Mouse (Mus musculus) G1E (cell line): Measurements from ENCODE around the gene Slc32a1. TPM values are rescaled to one million over a fixed set of nuclear protein-coding genes. Genes with fewer than 3 reads are reported as not detected.
A peak's percentile ranks its signal among the peaks of the same experiment; 100 is the strongest.

ENCODE experiments used
- ATAC-seq: 2 replicates; pipeline ENCODE4 v1.8.0; 2016; ENCODE audit warnings: mild to moderate bottlenecking; ENCODE audit not compliant: insufficient number of reproducible peaks, poor library complexity, low FRiP score, severe bottlenecking; ENCODE audit errors: extremely low read depth
- DNase-seq: peaks from one replicate; pipeline ENCODE4 v3.0.0; 2012; ENCODE audit warnings: low spot score
- H3K27me3 ChIP-seq: 2 replicates; pipeline ENCODE4 v1.6.1; 2012; ENCODE audit warnings: mild to moderate bottlenecking, low read length, inconsistent platforms; ENCODE audit not compliant: insufficient read depth
- H3K36me3 ChIP-seq: replicated peaks from 2 replicates; pipeline ENCODE3; 2012; ENCODE audit warnings: mild to moderate bottlenecking, inconsistent platforms
- H3K4me1 ChIP-seq: 2 replicates; pipeline ENCODE4 v1.6.1; 2012; ENCODE audit warnings: low read depth, low read length, inconsistent platforms, mixed read lengths; ENCODE audit not compliant: insufficient read depth
- H3K4me3 ChIP-seq: 2 replicates; pipeline ENCODE4 v1.5.1; 2012; ENCODE audit warnings: low read depth, mild to moderate bottlenecking, inconsistent platforms, low read length, moderate library complexity, mixed read lengths
- H3K9me3 ChIP-seq: replicated peaks from 2 replicates; pipeline ENCODE4 v1.6.1; 2012; ENCODE audit warnings: inconsistent platforms
- CTCF ChIP-seq: IDR thresholded peaks from 2 replicates; pipeline ENCODE4 v1.5.1; 2012; ENCODE audit warnings: low read depth, low read length, inconsistent platforms, mixed read lengths
- GATA1 ChIP-seq: IDR thresholded peaks from 2 replicates; pipeline ENCODE4 v1.6.1; 2012; ENCODE audit warnings: borderline replicate concordance, low read length, inconsistent platforms, mixed read lengths
- GATA2 ChIP-seq: IDR thresholded peaks from 2 replicates; pipeline ENCODE4 v1.6.1; 2012; ENCODE audit warnings: low read depth, low read length, inconsistent platforms, borderline replicate concordance
- POLR2AphosphoS5 ChIP-seq: IDR thresholded peaks from 2 replicates; pipeline ENCODE4 v1.6.1; 2012; ENCODE audit warnings: low read depth, low read length, inconsistent platforms; ENCODE audit not compliant: insufficient replicate concordance
- TAL1 ChIP-seq: conservative IDR thresholded peaks from 2 replicates; pipeline ENCODE4 v1.6.1; 2012; ENCODE audit warnings: low read depth, low read length, inconsistent platforms, mixed read lengths
- polyA plus RNA-seq: library from polyadenylated mRNA; stranded (reverse); fragments of >175 nt; gene quantifications from 2 replicates; pipeline ENCODE4 v1.2.3, GENCODE M21; 2012
- total RNA-seq, 2 experiments: library from RNA; stranded (forward) in 1 of 2; stranded (reverse) in 1 of 2; fragments of 200-1000 nt in 1 of 2; fragments of >200 nt in 1 of 2; fragmentation: Nextera tagmentation in 1 of 2; gene quantifications; 2 replicates each; pipeline ENCODE4 v1.2.3; 2014 to 2017

The Slc32a1 gene
- total and polyA plus RNA-seq, 3 experiments = not detected

DNA sequence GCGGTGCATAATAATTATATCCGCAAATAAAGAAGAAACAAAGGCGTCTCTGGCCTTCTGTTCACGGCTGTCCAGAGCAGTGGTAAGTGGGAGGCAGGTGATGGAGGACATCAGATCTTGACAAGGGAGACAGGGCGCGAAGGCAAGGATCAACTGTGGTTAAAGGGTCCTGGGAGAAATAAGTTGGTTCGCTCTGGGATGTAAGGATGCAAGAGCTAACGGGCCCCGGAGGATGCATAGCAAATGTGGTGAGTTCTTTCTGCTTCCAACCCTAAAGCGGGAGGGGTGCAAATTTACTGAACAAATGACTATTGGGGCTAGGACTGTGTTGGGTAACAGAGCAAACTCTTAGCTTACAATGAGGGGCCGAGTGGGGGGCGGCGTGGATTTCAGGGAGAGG is 5.1 kb downstream of the Slc32a1 start:
- peaks cover 4% of the 10 kb centered on the region for H3K4me1 ChIP-seq
- TF ChIP-seq POLR2AphosphoS5 (no peak), CTCF (no peak), GATA2 (no peak), GATA1 (no peak), TAL1 (no peak)
- ATAC-seq (no peak), DNase-seq (no peak)
- H3K9me3 ChIP-seq = peaks cover 41% of the 10 kb centered on the region
- H3K27me3 ChIP-seq = peaks cover 62% of the 10 kb centered on the region
- no peaks in the 10 kb centered on the region for H3K36me3 ChIP-seq
- no peak overlapping the region for H3K4me3 ChIP-seq

DNA sequence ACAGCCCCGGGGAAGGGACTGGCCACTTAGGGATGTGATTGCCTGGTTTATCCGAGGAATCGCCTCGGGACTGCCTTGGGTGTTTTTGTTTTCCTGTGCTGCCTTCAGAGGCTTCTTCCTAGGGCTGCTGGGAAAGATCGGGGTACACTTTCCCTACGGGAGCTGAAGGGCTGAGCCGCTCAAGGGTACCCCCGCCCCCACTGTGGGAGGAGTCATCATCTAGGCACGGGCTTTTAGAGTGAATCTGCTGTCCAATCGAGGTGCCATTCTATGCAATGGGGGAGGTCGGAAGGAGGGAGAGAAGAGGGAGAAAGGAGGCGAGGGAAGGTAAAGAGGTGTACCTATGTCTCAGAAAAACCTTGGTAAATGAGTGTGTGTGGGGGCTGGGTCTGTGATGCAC is 5.7 kb downstream of the Slc32a1 start:
- no peak for ATAC-seq
- H3K27me3 ChIP-seq = peaks cover 62% of the 10 kb centered on the region

DNA sequence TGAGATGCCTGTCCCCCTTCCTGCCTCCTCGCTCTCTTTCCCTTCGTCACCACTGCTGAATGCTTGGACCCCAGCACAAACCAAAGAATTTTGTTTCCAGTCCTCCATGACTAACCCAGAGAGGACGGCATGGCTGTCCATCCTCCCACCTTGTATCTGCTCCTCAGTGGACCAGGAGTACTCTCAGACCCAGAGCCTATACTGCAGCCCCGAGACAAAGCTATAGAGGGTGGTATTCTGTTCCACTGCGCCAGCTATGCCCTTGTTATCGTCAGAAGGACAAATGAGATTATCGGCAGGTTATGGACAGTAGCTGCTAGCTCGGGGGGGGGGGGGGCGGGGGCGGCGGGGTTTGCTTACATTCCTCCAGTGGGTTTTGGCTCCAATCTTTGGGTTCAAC is 6.2 kb downstream of the Slc32a1 start:
- no peak for TF ChIP-seq CTCF
- no peak for TF ChIP-seq GATA2
- no peak for TF ChIP-seq POLR2AphosphoS5
- no peak for TF ChIP-seq TAL1
- TF ChIP-seq GATA1 = no peak
- Histone ChIP-seq H3K27me3 (peaks cover 62% of the 10 kb centered on the region), H3K9me3 (peaks cover 31% of the 10 kb centered on the region)

More for the DNA sequence above, 5.7 kb downstream of the Slc32a1 start:
- TF ChIP-seq GATA2 = no peak
- no peak for TF ChIP-seq CTCF
- TF ChIP-seq POLR2AphosphoS5 = no peak
- no peak for TF ChIP-seq GATA1
- TF ChIP-seq TAL1 = no peak
- Histone ChIP-seq H3K9me3 (peaks cover 35% of the 10 kb centered on the region), H3K4me1 (peaks cover 2% of the 10 kb centered on the region), H3K4me3 (no peak overlapping the region), H3K36me3 (no peaks in the 10 kb centered on the region)
- no peak for DNase-seq

DNA sequence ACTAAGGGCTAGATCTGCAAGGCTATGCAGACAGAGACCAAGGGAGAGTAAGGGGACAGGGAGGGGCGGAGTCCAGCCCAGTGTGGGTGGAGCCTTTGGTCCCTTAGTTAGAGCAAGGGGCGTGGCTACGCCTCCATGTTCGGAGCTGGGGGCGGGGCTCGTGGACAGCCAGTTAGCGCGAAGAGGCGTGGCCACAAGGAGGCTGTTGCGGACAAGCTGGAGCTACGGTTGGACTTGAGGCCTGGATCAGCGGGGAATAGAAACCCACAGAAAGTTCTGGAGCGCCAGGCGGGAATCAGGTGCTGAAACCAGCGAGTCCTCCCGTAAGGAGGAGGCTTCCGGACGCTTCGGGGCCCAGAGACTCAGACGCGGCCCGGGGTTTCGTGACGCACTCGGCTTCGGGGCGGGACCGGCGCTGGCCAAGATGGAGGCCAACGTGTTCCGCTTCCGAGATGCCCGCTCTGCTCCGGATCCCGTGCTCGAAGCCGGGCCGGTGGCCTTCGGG is 14.2 kb downstream of the Slc32a1 start, which contains the start of gene Actr5:
Gene Actr5 (plus strand): TSS at position 171 of the 505 bp plus-strand sequence.
- Histone ChIP-seq H3K27me3 (peaks cover 14% of the 10 kb centered on the region), H3K9me3 (no peaks in the 10 kb centered on the region), H3K4me3 (peak within 1 kb of the TSS; percentile 96), H3K4me1 (peaks cover 30% of the 10 kb centered on the region), H3K36me3 (peaks cover 37% of the 10 kb centered on the region)
- DNase-seq (peak; percentile 91), ATAC-seq (peak; percentile 96)
- TF ChIP-seq TAL1 (no peak), CTCF (no peak), POLR2AphosphoS5 (no peak), GATA1 (no peak), GATA2 (no peak)

More for the DNA sequence above, 6.2 kb downstream of the Slc32a1 start:
- H3K4me3 ChIP-seq = no peak overlapping the region
- no peaks in the 10 kb centered on the region; the same call in 1 of the 2 replicates for H3K4me1 ChIP-seq
- H3K36me3 ChIP-seq = no peaks in the 10 kb centered on the region
- no peak for DNase-seq
- ATAC-seq = no peak

DNA sequence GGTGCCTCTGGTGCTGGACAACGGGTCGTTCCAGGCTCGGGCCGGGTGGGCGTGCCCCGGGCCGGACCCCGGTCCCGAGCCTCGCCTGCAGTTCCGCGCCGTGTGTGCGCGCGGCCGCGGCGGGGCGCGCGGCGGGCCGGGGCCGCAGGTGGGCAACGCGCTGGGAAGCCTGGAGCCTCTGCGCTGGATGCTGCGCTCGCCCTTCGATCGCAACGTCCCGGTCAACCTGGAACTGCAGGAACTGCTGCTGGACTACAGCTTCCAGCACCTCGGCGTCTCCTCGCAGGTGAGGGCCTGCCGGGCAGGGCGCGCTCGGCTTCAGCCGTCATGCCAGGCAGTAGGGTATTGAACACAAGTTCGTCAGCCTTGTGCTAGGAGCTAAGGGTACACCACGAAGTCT is 14.7 kb downstream of the Slc32a1 start:
- ATAC-seq = no peak; the same call in 1 of the 2 replicates

DNA sequence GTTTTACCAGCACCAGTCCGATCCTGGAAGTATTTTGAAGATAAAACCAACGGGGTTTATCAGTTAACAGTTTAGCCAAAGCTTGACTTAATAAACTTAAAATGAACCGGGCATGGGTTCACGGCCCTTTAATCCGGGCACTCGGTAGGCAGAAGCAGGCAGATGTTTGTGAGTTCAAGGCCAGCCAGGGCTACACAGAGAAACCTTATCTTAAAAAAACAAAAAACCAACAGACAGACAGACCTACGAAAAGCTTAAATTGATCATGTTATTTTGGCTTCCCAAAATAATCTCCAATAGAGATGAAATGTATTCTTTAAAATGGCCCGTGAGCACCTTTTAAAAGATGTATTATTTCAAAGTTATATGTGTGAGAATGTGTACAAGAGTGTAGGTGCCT is 15.1 kb downstream of the Slc32a1 start:
- DNase-seq (no peak), ATAC-seq (no peak)
- Histone ChIP-seq H3K36me3 (peaks cover 46% of the 10 kb centered on the region), H3K4me3 (peak overlapping the region; percentile 96), H3K9me3 (no peaks in the 10 kb centered on the region), H3K27me3 (peaks cover 9% of the 10 kb centered on the region), H3K4me1 (peaks cover 33% of the 10 kb centered on the region)
- TF ChIP-seq GATA2 (no peak), POLR2AphosphoS5 (no peak), TAL1 (no peak), CTCF (no peak), GATA1 (no peak)

More for the DNA sequence above, 14.7 kb downstream of the Slc32a1 start:
- Histone ChIP-seq H3K4me1 (peaks cover 33% of the 10 kb centered on the region), H3K27me3 (peaks cover 12% of the 10 kb centered on the region), H3K4me3 (peak overlapping the region; percentile 96), H3K36me3 (peaks cover 41% of the 10 kb centered on the region), H3K9me3 (no peaks in the 10 kb centered on the region)
- DNase-seq = peak; percentile 72
- TF ChIP-seq GATA2 = no peak
- no peak for TF ChIP-seq CTCF
- no peak for TF ChIP-seq TAL1
- no peak for TF ChIP-seq GATA1
- TF ChIP-seq POLR2AphosphoS5 = no peak
